Mouse (Mus musculus) Muller cell, postnatal 12 days (primary cell): ENCODE data around the gene Zfp385c.
A peak's percentile ranks its signal among the peaks of the same experiment; 100 is the strongest.

Experiments used
- DNase-seq: peaks from one replicate; pipeline ENCODE4 v3.0.0-alpha.2; 2015; ENCODE audit errors: inconsistent ontology term

The Zfp385c gene

DNA sequence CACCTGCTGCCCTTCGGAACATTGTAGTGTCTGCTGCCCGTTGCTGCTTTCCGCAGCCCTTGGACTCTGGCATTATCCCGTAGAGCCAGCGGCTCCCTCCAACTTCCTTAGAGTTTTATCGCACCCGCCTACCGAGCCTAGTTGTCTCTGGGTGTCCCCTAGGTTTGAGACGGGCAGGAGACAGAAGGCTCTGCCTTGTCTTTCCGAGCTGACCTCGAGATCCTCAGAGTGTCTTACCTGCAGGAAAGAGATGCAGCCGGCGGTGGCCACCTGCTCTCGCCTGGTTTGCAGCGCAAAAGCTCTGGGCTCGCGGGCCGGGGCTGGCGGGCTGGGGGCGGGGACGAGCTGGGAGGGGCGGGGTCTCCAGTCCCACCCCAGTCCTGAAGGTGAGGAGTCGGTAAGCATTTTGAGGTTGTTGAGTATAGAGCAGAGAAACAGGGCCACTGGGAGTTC lies at the start of gene Zfp385c:
Gene Zfp385c (minus strand): TSS at position 292 of the 453 bp plus-strand sequence.
- DNase-seq, result no peak

DNA sequence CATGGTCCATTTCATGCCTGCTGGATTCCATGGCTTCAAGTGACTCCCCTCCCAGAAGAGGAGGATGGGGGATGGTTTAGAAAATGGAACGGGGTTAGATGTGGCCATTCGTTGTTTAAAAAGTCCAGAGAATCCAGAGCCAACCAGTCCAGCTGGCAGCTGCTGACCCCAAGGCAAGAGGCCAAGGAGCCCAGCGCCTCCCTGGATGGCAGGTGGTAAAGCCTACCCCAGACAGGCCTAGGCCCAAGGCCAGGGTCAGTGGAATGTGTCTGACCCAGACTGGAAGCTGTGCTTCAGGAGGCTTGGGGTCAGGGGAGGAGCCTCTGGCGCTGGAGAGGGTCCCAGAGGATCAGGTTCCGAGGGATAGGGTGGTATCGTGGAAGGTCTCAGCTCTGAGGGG lies 49.1 kb upstream of the Zfp385c start:
- no peak for DNase-seq

DNA sequence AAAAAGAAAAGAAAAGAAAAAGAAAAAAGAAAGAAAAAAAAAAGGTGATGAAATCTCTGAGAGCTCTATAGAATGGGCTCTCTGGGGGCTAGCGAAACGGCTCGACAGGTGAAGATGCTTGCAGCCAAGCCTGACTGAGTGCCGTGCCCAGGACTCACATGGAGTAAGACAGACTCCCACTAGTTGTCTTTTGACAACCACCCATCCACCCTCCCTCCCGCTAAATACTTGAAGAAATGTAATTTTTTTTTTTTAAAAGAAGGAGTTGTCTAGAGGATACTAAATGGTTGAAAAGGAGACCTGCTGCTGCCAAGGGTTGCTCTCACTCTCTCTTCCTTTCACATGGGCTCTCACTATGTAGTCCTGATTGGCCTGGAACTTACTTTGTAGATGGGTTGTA lies 46.5 kb upstream of the Zfp385c start:
- no peak for DNase-seq

DNA sequence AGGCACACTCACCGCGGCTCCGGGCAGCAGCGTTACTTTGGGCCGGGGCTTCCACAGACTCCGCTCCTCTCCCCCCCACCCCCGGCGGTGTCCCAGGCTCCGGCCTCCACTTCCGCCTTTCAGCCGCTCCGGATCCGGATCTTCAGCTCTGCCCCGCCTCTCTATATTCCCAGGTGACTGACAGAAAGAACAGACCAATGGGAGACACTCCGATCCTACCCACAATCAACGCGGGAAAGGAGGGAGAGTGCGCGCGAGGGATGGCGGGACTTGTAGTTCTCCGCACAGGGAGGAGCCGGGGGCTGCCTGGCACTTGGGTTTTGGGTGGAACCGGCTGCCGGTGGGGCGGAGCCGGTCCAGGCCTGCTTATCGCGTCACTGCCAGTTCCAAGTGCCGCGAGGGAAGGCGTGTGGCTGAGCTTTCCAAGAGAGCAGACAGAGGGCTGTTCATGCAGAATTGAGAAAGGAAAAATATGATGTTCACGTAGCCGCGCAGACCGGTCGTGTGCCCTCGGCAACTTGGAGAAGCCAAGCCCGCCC lies 45.9 kb upstream of the Zfp385c start, which contains the start of gene Rab5c:
Gene Rab5c (minus strand): TSS at position 150 of the 539 bp plus-strand sequence.
- DNase-seq, result peak; percentile 100

DNA sequence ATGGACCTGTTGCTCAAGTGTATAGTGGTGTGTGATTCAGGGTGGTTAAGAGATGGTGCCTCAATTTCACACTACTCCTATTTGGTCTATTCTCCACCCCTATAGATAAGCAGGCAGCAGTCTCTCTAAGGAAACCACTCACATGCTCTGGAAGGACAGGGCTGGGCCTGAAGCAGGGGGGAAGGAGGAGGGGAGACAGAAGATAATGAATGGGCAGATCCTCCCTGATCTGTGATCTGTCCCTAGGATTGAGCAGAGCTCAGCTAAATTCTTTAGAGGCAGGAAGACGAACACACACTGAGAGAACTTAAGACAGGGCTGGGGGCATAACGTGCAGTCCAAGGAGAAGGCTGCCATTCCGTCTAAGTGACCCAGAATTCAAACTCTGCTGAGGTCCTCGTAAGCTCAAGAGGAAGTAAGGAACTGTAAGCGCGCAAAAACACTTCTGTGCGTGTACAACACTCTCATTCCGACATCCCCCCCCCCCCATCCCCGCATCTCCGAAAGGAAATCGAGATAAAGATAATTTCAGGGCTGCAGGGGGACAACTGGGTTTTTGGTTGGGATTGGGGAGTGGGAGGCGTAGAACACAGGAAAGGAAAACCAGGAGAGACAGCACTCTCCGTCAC lies 45.0 kb upstream of the Zfp385c start:
- peak; percentile 30 for DNase-seq

DNA sequence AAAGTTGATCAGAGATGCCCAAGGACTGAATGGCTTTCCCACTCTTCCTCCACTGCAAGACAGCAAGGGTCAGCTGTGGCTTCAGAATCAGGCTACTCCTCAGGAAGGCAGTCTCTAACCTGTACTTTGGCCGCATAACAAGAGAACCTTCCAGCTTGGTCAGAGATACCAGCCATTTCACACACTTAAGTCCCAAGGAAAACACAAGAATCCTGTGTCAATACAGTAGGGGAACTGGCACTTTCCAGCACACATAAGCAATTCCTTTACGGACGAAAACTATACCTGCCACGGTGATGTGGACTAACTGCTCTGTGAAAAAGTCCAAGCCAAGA lies 44.5 kb upstream of the Zfp385c start:
- no peak for DNase-seq

DNA sequence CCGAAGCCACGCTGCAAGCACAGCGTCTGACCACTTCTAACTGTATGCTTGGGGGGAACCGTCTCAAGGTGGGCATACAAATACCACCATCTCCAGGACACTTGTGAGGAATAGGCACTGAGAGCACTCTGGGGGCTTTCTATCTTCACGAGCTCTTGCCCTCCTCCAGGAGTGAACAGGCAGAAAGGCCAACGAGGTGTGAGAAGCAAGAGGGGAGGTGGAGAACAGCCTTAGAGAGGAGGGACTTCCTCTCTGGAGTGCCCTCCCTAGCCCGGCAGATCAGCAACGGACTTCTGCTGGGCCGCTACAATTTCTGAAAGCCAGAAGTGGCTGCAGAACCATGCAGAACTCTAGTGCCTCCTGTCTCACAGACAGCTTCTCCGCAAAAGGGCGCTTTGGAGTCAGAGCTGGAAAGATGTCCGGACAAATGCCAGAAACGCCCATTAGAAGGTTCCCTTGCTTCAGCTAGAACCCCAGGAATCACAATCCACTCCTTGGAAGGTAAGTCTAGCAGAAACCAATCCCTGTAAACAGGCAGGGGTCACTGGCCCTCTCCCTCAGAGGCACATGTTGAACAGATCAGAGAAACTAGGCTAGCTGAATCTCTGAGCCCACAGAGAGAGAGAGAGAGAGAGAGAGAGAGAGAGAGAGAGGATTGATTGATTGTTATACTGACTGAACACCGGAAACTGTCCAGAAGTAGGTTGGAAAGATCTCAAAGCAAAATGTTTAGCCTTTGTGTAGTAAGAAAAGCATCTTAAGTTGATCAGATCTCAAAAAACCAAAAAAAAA lies 43.9 kb upstream of the Zfp385c start:
- DNase-seq, result no peak

DNA sequence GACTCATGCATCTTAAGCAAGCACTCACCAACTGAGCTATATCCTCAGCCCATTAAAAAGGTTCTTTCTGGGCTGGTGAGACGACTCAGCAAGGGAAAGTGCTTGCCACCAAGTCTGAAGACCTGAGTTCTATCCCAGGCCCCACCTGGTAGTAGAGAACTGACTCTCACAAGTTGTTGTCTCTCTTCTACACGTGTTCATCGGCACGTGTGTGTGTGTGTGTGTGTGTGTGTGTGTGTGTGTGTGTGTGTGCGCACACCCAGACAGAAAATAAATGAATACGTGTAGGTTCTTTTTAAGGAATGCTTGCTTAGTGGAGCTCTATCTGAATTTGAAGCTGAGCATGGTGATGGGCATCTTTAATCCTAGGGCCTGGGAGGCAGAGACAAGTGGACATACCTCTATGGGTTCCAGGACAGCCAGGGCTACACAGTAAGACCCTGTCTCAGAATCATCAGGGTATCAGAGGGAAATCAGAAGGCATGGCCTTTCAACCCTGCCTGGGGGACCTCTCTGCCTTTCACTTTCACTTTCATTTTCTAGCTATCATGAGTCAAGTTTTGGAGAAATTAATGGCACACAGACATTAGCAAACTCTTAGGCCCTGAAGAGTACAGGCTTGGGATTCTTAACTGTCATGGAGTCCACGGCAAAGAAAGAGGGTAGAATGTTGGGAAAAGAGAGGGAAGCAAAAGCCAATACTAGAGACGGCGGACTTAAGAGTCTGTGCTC lies 43.0 kb upstream of the Zfp385c start:
- DNase-seq, result no peak

DNA sequence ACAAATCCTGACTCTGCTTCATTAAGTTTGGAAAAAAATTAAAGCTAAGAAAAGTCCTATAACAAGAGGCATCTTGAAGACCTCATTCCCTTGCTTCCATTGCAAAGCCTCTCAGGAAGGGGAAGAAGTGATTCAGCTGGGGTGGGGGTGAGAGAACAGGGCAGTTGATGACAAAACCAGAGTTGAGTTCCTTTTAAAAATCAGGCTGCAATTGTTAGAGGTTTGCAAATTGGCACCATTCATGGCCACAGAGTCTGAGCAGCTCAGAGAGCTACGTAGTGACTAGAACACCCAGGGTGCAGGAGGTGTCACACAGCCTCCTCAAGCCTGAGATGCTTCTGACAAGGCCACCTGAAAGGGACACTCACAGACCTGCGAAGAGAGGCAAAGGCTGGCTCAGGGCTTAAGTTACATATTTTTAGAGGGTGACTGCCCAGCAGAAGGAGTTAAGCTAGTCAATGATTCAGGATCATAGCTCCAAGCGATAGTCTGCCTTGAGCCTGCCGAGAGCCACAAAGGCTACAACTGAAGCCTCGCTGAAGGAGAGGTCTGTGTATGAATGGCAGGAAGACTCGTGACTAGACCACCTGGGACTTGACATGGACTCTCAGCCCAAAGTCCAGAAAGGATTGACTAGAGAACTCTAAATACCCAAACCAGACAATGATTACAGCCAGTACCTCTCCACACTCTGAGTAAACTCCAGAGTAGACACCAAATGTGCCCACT lies 38.4 kb upstream of the Zfp385c start:
- no peak for DNase-seq

DNA sequence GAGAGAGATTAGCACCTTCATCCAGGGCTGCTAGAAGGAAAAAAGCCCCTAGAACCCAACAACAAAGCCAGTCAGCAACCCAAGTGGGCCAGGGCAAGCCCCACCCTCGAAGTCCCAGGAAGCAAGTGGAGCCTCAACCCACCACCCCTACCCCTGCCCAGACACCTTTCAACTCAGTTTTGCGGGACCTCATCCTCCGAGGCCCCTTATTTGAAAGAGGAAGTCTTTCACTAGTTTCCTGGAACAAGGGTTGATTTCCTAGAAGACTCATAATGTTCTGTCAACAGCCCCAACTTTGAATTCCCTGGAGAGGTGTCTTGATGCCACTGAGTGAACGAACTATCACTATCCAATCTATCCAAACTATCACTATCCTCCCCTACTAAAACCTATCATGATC lies 37.7 kb upstream of the Zfp385c start:
- no peak for DNase-seq

DNA sequence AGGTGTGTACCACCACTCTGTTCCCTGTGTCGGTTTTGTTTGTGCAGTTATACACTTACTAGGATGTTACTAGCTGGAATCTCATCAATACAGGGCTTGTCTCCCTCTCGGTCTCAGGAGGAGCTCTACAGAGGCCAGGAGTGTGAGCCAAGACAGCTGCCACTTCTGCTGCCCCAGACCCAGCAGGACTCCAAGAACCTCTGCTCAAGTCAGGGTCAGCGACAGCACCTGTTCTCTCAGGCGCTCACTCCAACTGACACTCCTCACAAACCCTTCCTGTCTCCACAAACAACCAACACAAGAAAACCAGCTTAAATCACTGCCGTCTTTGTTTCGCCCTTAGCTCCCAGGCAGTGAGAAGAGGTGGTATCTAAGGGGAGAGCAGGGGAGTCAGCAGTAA lies 36.3 kb upstream of the Zfp385c start:
- DNase-seq, result no peak

DNA sequence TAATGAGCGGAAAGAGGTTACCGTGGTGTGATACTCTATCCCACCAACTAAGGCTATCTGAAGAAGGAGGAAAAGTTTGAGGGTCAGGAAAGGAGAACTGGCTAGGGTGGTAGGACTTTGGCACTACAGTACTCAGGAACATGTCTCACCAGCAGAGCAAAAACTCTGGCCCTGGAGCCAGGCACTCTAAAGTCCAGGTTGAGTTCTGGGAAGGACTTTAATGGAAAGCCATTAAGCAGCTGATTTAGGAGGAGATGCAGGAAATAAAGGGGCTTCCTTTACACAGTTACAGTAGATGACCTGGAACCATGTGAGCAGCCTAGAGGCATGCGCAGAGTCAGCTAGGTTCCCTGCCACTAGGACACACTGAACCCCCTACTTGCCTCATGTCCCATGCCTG lies 34.9 kb upstream of the Zfp385c start:
- DNase-seq, result no peak

DNA sequence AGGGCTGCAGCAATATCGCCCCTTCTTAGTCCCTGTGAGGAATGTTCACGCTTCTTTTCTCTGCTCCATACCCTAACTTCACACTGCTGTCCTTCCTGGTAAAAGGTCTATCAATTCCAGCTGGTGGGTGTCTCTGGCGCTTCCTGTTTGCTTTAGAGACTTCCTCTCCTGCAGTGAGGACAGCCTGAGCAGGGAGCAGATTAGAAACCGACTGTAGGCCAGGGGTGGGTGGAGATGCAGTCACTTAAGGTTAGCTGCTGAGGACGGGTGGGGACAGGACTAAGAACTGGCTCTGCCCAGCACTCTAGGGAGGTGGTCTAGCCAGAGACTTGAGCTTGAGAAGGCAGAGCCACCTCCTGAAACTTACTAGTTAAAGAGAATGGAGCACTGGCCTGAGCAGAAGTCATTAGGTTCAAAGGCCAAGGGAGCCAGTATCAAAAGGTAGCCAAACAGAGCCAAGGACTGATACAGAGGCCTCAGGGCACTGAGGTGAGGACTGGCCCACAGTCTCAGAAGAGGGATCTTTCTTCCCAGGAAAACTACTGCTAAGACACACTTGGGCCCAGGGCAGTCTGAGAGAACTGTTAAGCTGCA lies 32.8 kb upstream of the Zfp385c start:
- no peak for DNase-seq

DNA sequence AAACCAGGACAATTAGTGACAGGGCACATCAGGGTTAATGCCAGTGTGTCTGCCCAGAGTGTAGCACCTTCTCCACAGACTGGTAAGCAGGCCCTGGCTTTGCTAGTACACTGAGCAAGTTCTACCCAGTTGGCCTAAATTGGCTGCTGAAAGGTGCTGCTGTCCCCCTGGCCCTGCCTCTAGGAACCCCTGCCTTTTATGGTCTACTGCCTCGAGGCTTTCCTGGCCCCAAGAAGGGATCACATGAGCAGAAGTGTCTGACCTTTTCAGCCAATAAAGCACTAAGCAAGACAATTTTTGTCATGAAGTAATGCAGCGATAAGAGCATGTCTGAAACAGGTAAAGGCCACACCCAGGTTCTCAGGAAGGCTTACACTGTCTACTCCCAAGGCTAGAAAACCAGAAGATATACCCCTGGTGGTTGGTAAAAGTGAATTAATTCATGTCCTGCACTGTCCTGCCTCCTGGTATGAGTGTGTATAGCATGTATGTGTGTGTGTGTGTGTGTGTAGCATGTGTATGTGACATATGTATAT lies 30.3 kb upstream of the Zfp385c start:
- DNase-seq, result no peak

DNA sequence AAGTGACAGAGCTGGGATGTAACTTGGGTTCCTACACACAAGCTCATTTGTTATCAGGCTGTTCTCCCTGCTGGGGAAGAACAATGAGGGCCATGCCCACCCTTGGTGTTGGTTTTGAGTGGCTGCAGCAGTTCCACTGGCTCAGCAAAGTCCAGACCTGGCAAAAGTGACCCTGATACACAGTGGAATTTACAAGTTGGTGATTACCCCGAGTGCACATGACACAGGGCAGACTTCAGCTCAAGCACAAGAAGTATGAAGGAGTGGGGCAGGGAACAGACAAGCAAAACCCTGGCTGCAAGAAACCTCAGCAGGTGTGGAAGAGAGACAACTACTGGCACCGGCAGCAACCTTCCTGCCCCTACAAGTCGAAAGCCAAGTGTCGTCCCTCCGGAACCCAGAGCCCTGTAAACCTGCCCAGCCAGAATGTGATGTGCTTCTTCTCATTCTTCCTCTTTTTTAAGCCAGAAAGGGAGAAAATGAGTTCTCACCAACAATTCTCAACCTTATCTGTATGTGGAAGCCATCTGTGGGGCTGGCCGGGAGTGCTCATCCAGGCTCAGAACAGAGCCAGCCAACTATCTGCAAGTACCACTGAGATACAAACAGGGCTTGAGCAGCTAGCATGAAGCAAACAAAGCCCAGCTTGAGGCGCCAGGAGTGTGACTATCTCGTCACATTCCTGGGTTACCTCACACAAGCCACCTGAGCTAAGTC lies 29.7 kb upstream of the Zfp385c start:
- DNase-seq, result peak; percentile 56

DNA sequence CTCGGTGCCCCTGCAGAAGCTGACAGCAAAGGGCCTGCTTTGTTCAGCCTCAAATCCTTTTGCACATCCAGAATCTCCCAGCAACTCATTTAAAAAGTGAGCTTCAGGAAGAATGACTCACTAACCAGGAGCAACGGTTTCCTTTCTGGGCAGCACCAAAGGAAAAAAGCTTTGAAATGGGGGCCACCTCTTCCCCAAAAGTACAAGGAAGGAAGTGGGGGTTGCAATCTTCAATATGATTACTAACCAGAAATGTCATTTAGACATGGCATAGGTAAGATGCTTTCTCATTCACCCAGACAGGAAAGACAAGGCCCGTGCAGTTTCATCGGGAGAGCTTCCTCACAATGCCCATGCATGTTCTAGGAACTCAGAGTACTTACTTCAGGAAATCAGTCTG lies 29.0 kb upstream of the Zfp385c start:
- DNase-seq, result peak; percentile 28

DNA sequence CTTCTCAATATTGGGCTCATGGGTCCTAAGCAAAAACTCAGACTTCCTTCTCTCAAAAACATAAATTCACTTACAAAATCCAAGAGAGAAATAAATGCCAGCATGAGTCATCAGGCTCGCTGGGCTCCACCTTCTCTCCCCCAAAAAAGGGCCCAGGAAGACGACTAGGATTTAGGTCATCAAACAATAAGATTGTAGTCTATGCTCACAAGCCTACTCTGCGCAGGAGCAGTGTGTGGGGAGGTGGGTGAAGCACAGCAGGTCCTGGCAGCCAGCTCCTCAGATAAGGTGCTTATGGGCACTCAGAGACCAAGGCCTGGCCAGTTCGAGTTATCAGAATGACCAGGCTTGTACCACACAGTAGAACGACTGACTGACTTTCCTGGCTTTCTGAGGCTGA lies 28.1 kb upstream of the Zfp385c start:
- DNase-seq, result peak; percentile 57

DNA sequence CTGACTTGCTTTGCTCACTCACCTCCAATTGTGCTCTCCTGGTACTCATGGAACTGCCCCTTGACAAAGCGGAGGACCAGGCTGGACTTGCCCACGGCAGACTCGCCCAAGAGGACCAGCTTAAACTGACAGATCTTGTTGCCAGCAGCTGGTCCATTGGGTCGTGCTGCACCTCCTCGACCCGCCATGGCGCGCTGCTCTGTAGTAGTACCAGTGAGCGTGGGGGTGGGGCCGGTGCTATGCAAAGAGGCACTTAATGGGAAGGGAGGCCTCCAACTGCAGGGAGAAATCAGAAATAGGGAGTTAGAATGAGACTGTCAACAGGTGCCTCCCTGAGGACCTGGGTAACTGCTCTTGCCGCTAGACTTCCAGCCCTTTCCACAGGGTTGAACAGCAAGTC lies 27.6 kb upstream of the Zfp385c start:
- no peak for DNase-seq

DNA sequence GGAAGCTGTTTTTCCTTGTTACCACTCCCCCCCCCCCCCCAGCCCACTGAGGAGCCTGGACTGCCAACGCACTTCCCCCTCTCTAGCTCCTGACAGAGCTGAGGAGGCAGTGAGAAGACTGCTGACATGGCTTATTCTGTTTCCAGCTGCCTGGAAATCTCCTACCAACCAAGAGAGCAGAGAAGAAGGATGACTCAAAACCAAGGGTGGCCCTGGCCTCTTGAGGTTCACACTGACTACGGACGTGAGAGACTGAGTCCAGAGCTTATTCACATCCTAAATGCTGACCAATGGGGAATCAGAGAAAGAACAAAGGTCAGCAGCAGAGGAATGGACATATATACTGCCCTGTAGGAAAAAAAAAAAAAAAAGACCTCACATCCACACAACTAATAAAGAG lies 27.1 kb upstream of the Zfp385c start:
- DNase-seq, result no peak

DNA sequence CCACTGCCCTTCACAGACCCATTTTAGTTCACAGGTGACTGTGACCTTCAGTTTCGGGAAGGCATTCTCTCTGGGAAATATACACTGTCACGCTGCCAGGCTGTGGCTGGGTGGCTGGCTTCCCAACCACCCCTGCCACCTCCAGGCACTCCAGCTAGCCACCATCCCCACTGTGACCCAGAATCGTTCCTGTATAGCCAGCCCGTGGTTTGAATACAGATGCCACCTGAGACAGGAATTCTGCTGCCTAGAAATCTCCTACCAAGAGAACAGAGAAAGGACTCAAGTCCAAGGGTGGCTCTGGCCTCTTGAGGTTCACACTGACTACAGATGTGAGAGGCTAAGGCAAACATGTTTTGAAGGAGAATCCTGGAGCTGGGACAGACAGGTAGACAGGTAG lies 26.6 kb upstream of the Zfp385c start:
- DNase-seq, result no peak

DNA sequence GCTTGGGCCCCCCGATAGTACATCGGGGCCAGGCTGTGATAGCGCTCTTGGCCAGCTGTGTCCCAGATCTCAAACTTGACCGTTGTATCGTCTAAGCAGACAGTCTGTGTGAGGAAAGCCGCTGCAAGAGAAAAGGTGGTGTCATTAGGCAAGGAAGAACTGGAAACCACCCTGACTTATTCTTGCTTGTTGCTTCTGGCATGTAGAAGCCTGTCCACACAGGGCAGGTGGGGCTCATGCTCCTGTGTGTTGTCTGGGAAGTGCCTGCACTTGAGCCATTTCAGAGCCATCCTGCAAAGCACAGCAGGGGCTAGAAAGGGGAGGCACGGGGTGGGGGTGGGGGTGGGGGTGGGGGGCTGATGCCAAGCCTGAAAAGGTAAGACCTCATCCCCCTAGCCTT lies 26.2 kb upstream of the Zfp385c start:
- no peak for DNase-seq
